Mouse (Mus musculus): ENCODE measurements around the gene Poc1b. TPM values are rescaled to one million over a fixed set of nuclear protein-coding genes. Genes with fewer than 3 reads are reported as not detected.
A peak's percentile ranks its signal among the peaks of the same experiment; 100 is the strongest.

Gene Poc1b
- polyA plus RNA-seq, 1 experiment from 2014 or later = 20.6 TPM

DNA sequence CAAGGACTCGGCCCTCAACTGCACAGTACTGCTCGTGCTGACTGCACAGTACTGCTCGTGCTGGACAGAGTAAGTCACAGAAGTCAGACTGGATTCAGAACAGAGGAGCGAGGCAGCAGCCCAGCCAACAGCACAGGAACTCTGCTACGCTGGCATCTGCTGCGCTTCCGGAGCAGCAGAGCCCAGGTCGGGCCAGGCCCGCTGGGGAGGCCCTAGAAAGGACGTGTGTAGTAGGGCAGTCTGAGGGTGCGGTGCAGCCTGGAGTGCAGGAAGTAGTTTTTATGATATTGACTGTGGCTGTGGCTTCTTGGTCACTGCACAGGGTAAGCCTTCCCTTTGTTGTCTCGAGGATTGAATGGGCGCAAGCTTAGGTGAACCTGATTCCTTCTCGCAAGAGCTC lies 20.1 kb downstream of the Poc1b start:
- no peak for ATAC-seq (ENCODE audit: low FRiP score, low TSS enrichment)
- Histone ChIP-seq H3K4me3 (ENCODE audit: low read length) (no peak overlapping the region), H3K27me3 (ENCODE audit: insufficient read depth, low read length) (no peaks in the 10 kb centered on the region), H3K4me1 (ENCODE audit: insufficient read depth, low read length) (0 out of 2 replicates have a peak, but pooled peaks cover 4% of the 10 kb centered on the region), H3K9ac (replicated peaks; ENCODE audit: low read length) (no peak overlapping the region), H3K4me2 (replicated peaks; ENCODE audit: low read depth, low read length) (no peak overlapping the region), H3K9me3 (ENCODE audit: low read length) (no peaks in the 10 kb centered on the region), H3K36me3 (ENCODE audit: insufficient read depth, low read length) (0 out of 2 replicates have a peak, but pooled peaks cover 10% of the 10 kb centered on the region), H3K27ac (ENCODE audit: low read length) (no peak overlapping the region)
- 82% methylated on average over 14 of the region's 14 CpGs for WGBS

DNA sequence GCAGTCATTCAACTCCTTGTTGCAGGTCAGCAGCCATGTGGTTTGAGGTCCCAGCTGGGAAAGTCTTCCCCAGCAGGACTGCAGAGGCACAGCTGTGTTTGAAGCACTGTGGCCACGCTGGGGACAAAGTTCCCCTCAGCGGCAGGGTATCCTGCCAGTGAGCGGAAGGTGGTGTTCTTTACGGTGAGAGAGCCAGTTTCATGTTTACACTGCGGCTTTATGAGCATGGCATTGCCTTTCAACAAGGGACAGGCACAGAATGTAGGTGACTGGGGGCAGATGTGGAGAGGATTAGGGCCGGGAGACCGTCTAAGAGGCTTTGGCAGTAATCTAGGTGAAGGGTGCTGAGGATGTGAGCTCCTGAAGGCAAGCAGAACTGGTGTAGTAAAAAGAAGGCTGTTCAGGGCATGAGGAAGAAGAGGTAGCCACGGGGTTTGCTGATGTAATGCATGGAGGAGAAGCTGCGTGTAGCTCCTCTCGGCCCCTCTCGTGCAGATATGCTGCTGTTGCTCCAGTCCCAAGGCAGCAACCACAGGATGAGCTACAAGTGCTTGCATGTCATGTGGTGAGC lies 20.9 kb downstream of the Poc1b start:
- H3K27ac ChIP-seq (ENCODE audit: low read length) = no peak overlapping the region

DNA sequence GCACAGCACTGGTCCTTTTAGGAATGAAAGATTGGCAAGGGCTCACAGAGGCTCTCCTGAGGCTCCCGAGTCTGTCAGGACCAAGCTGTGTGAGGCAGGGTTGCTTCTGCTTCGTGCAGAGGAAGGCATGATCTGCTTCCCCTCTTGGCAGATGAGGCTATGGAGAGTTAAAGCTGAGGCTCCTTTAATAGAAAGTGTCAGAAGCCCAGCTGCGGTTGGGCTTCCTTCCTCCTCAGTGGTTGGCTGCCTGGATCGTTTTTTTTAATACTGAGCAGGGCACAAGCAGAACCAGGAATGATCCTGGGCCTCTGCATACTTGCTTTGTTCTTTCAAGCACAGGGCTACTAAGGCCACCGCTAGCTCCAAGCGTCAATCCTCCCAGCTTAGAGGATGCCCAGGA lies 23.8 kb downstream of the Poc1b start:
- H3K36me3 ChIP-seq (ENCODE audit: insufficient read depth, low read length) = peaks cover 20% of the 10 kb centered on the region; the same call in 1 of the 2 replicates
- no peaks in the 10 kb centered on the region for H3K9me3 ChIP-seq (ENCODE audit: low read length)
- H3K9ac ChIP-seq (replicated peaks; ENCODE audit: low read length) = no peak overlapping the region
- H3K27ac ChIP-seq (ENCODE audit: low read length) = no peak overlapping the region
- H3K4me2 ChIP-seq (replicated peaks; ENCODE audit: low read depth, low read length) = no peak overlapping the region
- WGBS = 39% methylated on average over 6 of the region's 6 CpGs
- no peaks in the 10 kb centered on the region for H3K27me3 ChIP-seq (ENCODE audit: insufficient read depth, low read length)
- H3K4me3 ChIP-seq (ENCODE audit: low read length) = no peak overlapping the region
- H3K4me1 ChIP-seq (ENCODE audit: insufficient read depth, low read length) = 0 out of 2 replicates have a peak, but pooled peaks cover 4% of the 10 kb centered on the region
- no peak for ATAC-seq (ENCODE audit: low FRiP score, low TSS enrichment)

More for the DNA sequence above, 20.9 kb downstream of the Poc1b start:
- 0 out of 2 replicates have a peak, but pooled peaks cover 4% of the 10 kb centered on the region for H3K4me1 ChIP-seq (ENCODE audit: insufficient read depth, low read length)
- H3K4me3 ChIP-seq (ENCODE audit: low read length) = no peak overlapping the region
- H3K27me3 ChIP-seq (ENCODE audit: insufficient read depth, low read length) = no peaks in the 10 kb centered on the region
- no peak for ATAC-seq (ENCODE audit: low FRiP score, low TSS enrichment)
- no peak overlapping the region for H3K4me2 ChIP-seq (replicated peaks; ENCODE audit: low read depth, low read length)
- WGBS = 63% methylated on average over 11 of the region's 11 CpGs
- no peaks in the 10 kb centered on the region for H3K9me3 ChIP-seq (ENCODE audit: low read length)
- 0 out of 2 replicates have a peak, but pooled peaks cover 10% of the 10 kb centered on the region for H3K36me3 ChIP-seq (ENCODE audit: insufficient read depth, low read length)
- 0 out of 2 replicates have a peak overlapping the region, but pooled peaks have one; percentile 16 for H3K9ac ChIP-seq (replicated peaks; ENCODE audit: low read length)

DNA sequence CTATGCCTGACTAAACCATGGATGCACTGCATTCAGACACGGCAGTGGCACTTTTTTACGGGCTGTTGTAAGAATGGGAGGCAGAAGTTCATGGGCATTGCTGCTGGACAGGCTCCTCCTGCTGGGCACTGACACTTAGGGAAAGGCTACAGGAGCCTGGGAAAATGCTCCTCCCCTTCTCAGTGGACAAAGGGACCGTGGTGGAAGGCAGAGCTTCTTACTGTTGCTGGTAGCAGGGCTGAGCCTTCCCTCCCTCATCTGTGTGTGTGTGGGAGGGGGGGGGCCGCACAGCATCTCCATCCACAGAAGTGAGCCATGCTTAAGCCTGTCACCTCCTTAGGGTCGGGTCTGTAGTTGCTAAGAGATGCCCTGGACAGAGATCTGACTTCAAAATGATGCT lies 24.5 kb downstream of the Poc1b start:
- WGBS = 46% methylated on average over 5 of the region's 5 CpGs
- no peak overlapping the region for H3K9ac ChIP-seq (replicated peaks; ENCODE audit: low read length)
- no peak for ATAC-seq (ENCODE audit: low FRiP score, low TSS enrichment)
- no peaks in the 10 kb centered on the region for H3K27me3 ChIP-seq (ENCODE audit: insufficient read depth, low read length)
- peaks cover 20% of the 10 kb centered on the region; the same call in 1 of the 2 replicates for H3K36me3 ChIP-seq (ENCODE audit: insufficient read depth, low read length)
- 0 out of 2 replicates have a peak, but pooled peaks cover 4% of the 10 kb centered on the region for H3K4me1 ChIP-seq (ENCODE audit: insufficient read depth, low read length)
- H3K4me2 ChIP-seq (replicated peaks; ENCODE audit: low read depth, low read length) = no peak overlapping the region
- no peaks in the 10 kb centered on the region for H3K9me3 ChIP-seq (ENCODE audit: low read length)
- no peak overlapping the region for H3K4me3 ChIP-seq (ENCODE audit: low read length)
- no peak overlapping the region for H3K27ac ChIP-seq (ENCODE audit: low read length)

DNA sequence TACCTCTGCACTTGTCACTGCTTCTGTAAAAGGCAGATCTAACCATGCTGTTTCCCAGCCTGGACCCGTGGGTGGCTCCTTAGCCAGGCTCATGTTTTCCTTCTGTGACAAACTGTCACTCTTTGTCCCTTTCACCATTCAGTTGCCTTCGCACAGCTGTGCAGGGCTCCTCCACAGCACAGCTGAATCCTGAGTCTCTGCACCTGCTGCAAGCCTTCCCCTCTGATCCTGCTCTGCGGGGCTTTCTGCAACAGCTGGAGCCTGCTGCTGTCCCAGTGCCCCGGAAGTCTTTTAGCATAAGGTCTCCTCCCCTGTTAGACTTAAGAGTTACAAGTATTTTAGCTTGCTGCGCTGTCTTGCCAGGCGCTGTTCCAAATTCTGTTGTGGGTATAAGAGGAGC lies 25.4 kb downstream of the Poc1b start:
- no peaks in the 10 kb centered on the region for H3K27me3 ChIP-seq (ENCODE audit: insufficient read depth, low read length)
- peaks cover 14% of the 10 kb centered on the region; the same call in 1 of the 2 replicates for H3K36me3 ChIP-seq (ENCODE audit: insufficient read depth, low read length)
- 49% methylated on average over 6 of the region's 6 CpGs for WGBS
- 0 out of 2 replicates have a peak, but pooled peaks cover 4% of the 10 kb centered on the region for H3K4me1 ChIP-seq (ENCODE audit: insufficient read depth, low read length)
- H3K4me3 ChIP-seq (ENCODE audit: low read length) = no peak overlapping the region
- no peak overlapping the region for H3K4me2 ChIP-seq (replicated peaks; ENCODE audit: low read depth, low read length)
- H3K9me3 ChIP-seq (ENCODE audit: low read length) = no peaks in the 10 kb centered on the region
- H3K27ac ChIP-seq (ENCODE audit: low read length) = no peak overlapping the region
- ATAC-seq (ENCODE audit: low FRiP score, low TSS enrichment) = peak; percentile 74
- H3K9ac ChIP-seq (replicated peaks; ENCODE audit: low read length) = no peak overlapping the region

DNA sequence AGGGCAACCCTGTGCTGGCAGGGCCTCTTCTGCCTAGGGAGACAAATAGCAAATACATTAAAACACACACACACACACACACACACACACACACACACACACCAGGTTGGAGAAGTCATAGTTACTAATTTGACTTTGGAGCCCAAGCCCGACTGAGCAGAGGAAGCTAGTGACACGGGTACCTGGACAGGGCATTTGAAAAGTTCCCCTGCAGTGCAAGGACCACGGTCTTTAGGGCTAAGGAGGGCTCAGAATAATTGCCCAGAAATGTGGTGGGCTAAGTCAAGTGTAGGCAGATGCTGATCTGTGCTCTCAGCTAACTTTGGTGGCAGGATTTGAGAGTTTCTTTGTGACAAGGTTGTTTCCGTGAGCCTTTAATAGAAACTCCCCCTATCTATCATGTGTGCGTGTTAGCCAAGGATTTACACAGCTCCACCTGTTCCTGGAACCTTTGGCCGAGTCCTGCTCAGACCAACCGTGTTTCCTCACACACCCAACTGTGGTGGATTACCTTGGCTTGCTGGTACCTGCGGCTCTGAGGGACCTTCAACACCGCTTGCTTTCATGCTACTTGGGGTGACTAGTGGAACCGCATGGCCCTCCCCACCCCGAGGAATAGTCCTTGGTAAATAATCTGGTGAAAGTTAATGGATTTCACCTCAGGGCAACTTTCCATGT lies 25.9 kb downstream of the Poc1b start:
- 87% methylated on average over 11 of the region's 11 CpGs for WGBS
- H3K9me3 ChIP-seq (ENCODE audit: low read length) = no peaks in the 10 kb centered on the region
- H3K4me1 ChIP-seq (ENCODE audit: insufficient read depth, low read length) = 0 out of 2 replicates have a peak, but pooled peaks cover 4% of the 10 kb centered on the region
- no peaks in the 10 kb centered on the region for H3K27me3 ChIP-seq (ENCODE audit: insufficient read depth, low read length)
- ATAC-seq (ENCODE audit: low FRiP score, low TSS enrichment) = peak; percentile 18; the same call in 1 of the 2 replicates
- no peak overlapping the region for H3K27ac ChIP-seq (ENCODE audit: low read length)
- no peak overlapping the region for H3K9ac ChIP-seq (replicated peaks; ENCODE audit: low read length)
- peaks cover 9% of the 10 kb centered on the region; the same call in 1 of the 2 replicates for H3K36me3 ChIP-seq (ENCODE audit: insufficient read depth, low read length)
- H3K4me2 ChIP-seq (replicated peaks; ENCODE audit: low read depth, low read length) = no peak overlapping the region
- no peak overlapping the region for H3K4me3 ChIP-seq (ENCODE audit: low read length)

DNA sequence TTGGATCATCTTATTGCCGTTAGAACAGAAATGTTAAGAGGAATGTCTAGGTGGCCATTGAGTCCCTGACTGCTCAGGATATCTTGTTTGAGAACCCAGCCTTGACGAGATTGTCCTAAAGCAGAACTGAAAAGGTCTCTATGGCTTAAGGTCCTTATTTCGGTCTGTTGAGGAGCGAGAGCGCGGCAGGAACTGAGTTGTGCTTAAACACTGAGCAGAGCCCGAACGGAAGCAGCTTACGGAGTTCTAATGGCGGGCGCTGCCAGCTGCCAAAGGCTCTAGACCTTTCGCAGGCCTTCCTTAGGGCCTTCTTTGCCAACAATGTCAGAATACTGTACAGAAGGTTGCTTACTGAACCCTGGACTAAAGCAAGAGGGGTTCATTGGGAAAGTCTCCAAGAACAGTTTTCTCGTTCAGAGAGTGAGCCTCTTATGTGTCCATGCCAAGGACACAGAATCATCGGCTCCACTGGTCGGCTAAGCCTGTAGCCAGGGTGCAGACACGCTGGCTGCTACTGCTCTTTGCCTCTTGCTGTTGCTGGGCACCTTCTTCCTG lies 26.6 kb downstream of the Poc1b start:
- peaks cover 9% of the 10 kb centered on the region; the same call in 1 of the 2 replicates for H3K36me3 ChIP-seq (ENCODE audit: insufficient read depth, low read length)
- ATAC-seq (ENCODE audit: low FRiP score, low TSS enrichment) = no peak
- H3K27ac ChIP-seq (ENCODE audit: low read length) = no peak overlapping the region
- H3K27me3 ChIP-seq (ENCODE audit: insufficient read depth, low read length) = no peaks in the 10 kb centered on the region
- 96% methylated on average over 16 of the region's 16 CpGs for WGBS
- 0 out of 2 replicates have a peak, but pooled peaks cover 4% of the 10 kb centered on the region for H3K4me1 ChIP-seq (ENCODE audit: insufficient read depth, low read length)
- no peak overlapping the region for H3K4me3 ChIP-seq (ENCODE audit: low read length)
- no peak overlapping the region for H3K9ac ChIP-seq (replicated peaks; ENCODE audit: low read length)
- H3K4me2 ChIP-seq (replicated peaks; ENCODE audit: low read depth, low read length) = no peak overlapping the region
- no peaks in the 10 kb centered on the region for H3K9me3 ChIP-seq (ENCODE audit: low read length)

DNA sequence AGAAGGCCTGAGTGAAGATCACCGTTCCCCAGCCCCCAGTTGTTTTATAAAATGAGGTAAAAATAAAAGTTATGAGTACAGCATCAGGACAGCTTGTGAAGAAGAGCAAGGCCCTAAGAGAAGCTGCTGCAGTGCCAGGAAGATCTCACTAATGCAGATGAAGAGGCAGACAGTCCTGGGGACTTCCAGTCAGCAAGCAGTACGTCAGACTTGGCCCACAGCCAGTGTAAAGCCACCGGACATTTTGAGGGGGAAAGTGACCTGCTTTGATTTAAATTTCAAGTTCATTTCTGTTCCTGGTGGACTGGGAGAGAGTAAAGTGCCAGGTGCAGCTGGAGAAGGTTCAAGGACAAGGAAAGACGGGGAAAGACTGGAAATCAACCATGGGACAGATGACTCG lies 29.5 kb downstream of the Poc1b start:
- Histone ChIP-seq H3K36me3 (ENCODE audit: insufficient read depth, low read length) (peaks cover 15% of the 10 kb centered on the region), H3K9me3 (ENCODE audit: low read length) (no peaks in the 10 kb centered on the region), H3K4me1 (ENCODE audit: insufficient read depth, low read length) (no peaks in the 10 kb centered on the region), H3K4me2 (replicated peaks; ENCODE audit: low read depth, low read length) (no peak overlapping the region), H3K4me3 (ENCODE audit: low read length) (no peak overlapping the region), H3K27ac (ENCODE audit: low read length) (no peak overlapping the region), H3K27me3 (ENCODE audit: insufficient read depth, low read length) (no peaks in the 10 kb centered on the region), H3K9ac (replicated peaks; ENCODE audit: low read length) (no peak overlapping the region)
- WGBS = 64% methylated on average over 5 of the region's 5 CpGs
- no peak for ATAC-seq (ENCODE audit: low FRiP score, low TSS enrichment)

DNA sequence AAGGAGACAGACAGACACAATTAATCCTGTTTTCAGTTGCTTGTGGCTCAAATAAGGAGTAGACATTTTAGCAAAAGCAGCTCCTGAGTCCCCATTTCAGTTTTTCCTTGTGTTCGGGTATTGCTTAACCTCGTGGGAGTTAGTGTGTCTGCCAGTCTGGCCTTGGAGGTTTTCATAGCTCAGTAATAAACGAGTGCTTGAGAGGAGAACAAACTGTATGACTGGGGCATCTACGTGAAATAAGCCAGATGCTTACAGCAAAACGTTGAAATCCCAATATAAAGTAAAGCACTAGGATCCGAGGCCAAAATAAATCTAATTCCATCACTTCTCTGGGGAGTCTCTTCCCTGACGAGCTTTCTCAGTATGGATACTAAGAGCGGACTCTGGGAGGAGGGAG lies 38.8 kb downstream of the Poc1b start:
- ATAC-seq (ENCODE audit: low FRiP score, low TSS enrichment) = no peak
- no peaks in the 10 kb centered on the region for H3K27me3 ChIP-seq (ENCODE audit: insufficient read depth, low read length)
- no peak overlapping the region for H3K9ac ChIP-seq (replicated peaks; ENCODE audit: low read length)
- no peak overlapping the region for H3K4me3 ChIP-seq (ENCODE audit: low read length)
- no peaks in the 10 kb centered on the region for H3K9me3 ChIP-seq (ENCODE audit: low read length)
- no peaks in the 10 kb centered on the region for H3K36me3 ChIP-seq (ENCODE audit: insufficient read depth, low read length)
- H3K27ac ChIP-seq (ENCODE audit: low read length) = no peak overlapping the region
- WGBS = 63% methylated on average over 8 of the region's 8 CpGs
- no peaks in the 10 kb centered on the region for H3K4me1 ChIP-seq (ENCODE audit: insufficient read depth, low read length)
- H3K4me2 ChIP-seq (replicated peaks; ENCODE audit: low read depth, low read length) = no peak overlapping the region

DNA sequence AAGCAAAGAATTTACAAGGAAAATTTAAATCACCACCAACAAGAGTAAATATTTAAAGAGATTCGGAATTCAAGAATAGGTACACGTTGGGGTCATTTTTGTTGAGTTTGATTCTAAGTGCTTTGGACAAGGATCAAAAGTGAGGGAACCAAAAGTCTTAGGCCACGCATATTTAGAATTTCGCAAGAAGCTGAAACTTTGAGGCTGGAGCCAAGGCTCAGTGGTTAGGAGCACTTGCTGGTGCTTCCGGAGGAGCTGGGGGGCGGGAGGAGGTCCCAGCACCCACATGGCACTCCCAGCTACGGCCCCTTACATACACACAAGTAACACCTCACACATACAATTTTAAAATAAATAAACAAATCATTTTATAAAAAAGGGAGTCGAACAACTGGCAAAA lies 39.8 kb downstream of the Poc1b start:
- no peak for ATAC-seq (ENCODE audit: low FRiP score, low TSS enrichment)
- no peaks in the 10 kb centered on the region for H3K4me1 ChIP-seq (ENCODE audit: insufficient read depth, low read length)
- no peak overlapping the region for H3K4me2 ChIP-seq (replicated peaks; ENCODE audit: low read depth, low read length)
- H3K27me3 ChIP-seq (ENCODE audit: insufficient read depth, low read length) = no peaks in the 10 kb centered on the region
- no peaks in the 10 kb centered on the region for H3K9me3 ChIP-seq (ENCODE audit: low read length)
- H3K27ac ChIP-seq (ENCODE audit: low read length) = no peak overlapping the region
- no peaks in the 10 kb centered on the region for H3K36me3 ChIP-seq (ENCODE audit: insufficient read depth, low read length)
- H3K9ac ChIP-seq (replicated peaks; ENCODE audit: low read length) = no peak overlapping the region
- H3K4me3 ChIP-seq (ENCODE audit: low read length) = no peak overlapping the region
- 92% methylated on average over 8 of the region's 8 CpGs for WGBS

All from kidney, embryonic 16.5 days (tissue).